Mouse (Mus musculus) megakaryocyte progenitor cell, adult 5-6 weeks (primary cell): ENCODE measurements at regions not wholly inside any gene's neighbourhood (a gene's known extent, or its start where the extent isn't known, plus 50 kb on each side); places are given as distances from the start of the nearest gene placed in this dataset.
A peak's percentile ranks its signal among the peaks of the same experiment; 100 is the strongest.

ENCODE experiments used
- ATAC-seq: replicated peaks from 2 replicates; pipeline ENCODE4 v1.8.0; 2016; ENCODE audit warnings: mild to moderate bottlenecking, moderate TSS enrichment, inconsistent platforms; ENCODE audit not compliant: poor library complexity

- no peak for ATAC-seq
Observed at GRCm38 (mm10) chr10:117938717-117939116, 92.9 kb upstream of the Rap1b start.

- ATAC-seq: peak; percentile 53
Observed at GRCm38 (mm10) chr10:117940441-117941265, 94.8 kb upstream of the Rap1b start.

GRCm38 (mm10) chr10:117941266-117941651 lies 95.4 kb upstream of the Rap1b start:
- 0 out of 2 replicates have a peak, but pooled peaks have one; percentile 36 for ATAC-seq

GRCm38 (mm10) chr10:117943702-117944307 lies 98.0 kb upstream of the Rap1b start:
- peak; percentile 67 for ATAC-seq

GRCm38 (mm10) chr10:117947191-117947590 lies 101.4 kb upstream of the Rap1b start:
- no peak for ATAC-seq

- ATAC-seq: no peak
Observed at GRCm38 (mm10) chr10:117947911-117948310, 102.1 kb upstream of the Rap1b start.

GRCm38 (mm10) chr10:117952116-117953025 lies 106.5 kb upstream of the Rap1b start:
- peak; percentile 75 for ATAC-seq

- peak; percentile 59 for ATAC-seq
Observed at GRCm38 (mm10) chr10:117953026-117953711, 107.3 kb upstream of the Rap1b start.

GRCm38 (mm10) chr10:117956174-117956950 lies 110.5 kb upstream of the Rap1b start:
- ATAC-seq: no peak

GRCm38 (mm10) chr10:117974706-117975105 lies 128.9 kb upstream of the Rap1b start:
- ATAC-seq: no peak

GRCm38 (mm10) chr10:117975467-117975866 lies 129.6 kb upstream of the Rap1b start:
- no peak for ATAC-seq

GRCm38 (mm10) chr10:117979091-117979490 lies 133.3 kb upstream of the Rap1b start:
- peak; percentile 48; the same call in 1 of the 2 replicates for ATAC-seq

- 0 out of 2 replicates have a peak, but pooled peaks have one; percentile 6 for ATAC-seq
Observed at GRCm38 (mm10) chr10:117982611-117983210, 136.9 kb upstream of the Rap1b start.

- peak; percentile 62 for ATAC-seq
Observed at GRCm38 (mm10) chr10:117983271-117983670, 137.4 kb upstream of the Rap1b start.

- no peak for ATAC-seq
Observed at GRCm38 (mm10) chr10:117984784-117985602, 139.2 kb upstream of the Rap1b start.

GRCm38 (mm10) chr10:117987620-117988019 lies 141.8 kb upstream of the Rap1b start:
- no peak for ATAC-seq

GRCm38 (mm10) chr10:117988076-117988475 lies 142.2 kb upstream of the Rap1b start:
- ATAC-seq: no peak

GRCm38 (mm10) chr10:117991176-117991575 lies 145.3 kb upstream of the Rap1b start:
- no peak for ATAC-seq

GRCm38 (mm10) chr10:117992317-117992716 lies 146.5 kb upstream of the Rap1b start:
- no peak for ATAC-seq
